Mouse (Mus musculus): ENCODE results near the gene F9.

GRCm38 (mm10) chrX:60055185-60055584 is 55.9 kb downstream of the F9 start:
- no peak for TF ChIP-seq CTCF (conservative IDR thresholded peaks at IDR 0.05; ENCODE audit: insufficient read depth, insufficient read length, low read depth, low read length)
- no peak for TF ChIP-seq POLR2A (IDR thresholded peaks at IDR 0.05; ENCODE audit: low read depth, low read length)
